Mouse (Mus musculus) MEL (cell line): ENCODE data around the gene Cyfip2. TPM values are rescaled to one million over a fixed set of nuclear protein-coding genes. Genes with fewer than 3 reads are reported as not detected.

Experiments
- DNase-seq: peaks from one replicate; pipeline ENCODE4 v3.0.0; 2011; ENCODE audit warnings: low read depth, low spot score
- H3K27ac ChIP-seq: 2 replicates; pipeline ENCODE4 v1.5.1; 2012; ENCODE audit warnings: low read depth, mild to moderate bottlenecking, control low read depth, low read length, moderate library complexity; ENCODE audit not compliant: control insufficient read depth
- H3K27me3 ChIP-seq, 2 experiments: fragments of 150-350 bp in 1 of 2; sonication (generic) in 1 of 2; 2 replicates each; pipeline ENCODE4 v1.6.1; 2012; ENCODE audit warnings: low read length in 2 of 2, mild to moderate bottlenecking in 2 of 2, improper control_type of control experiment in 1 of 2, moderate library complexity in 1 of 2; ENCODE audit not compliant: insufficient read depth in 2 of 2, control insufficient read depth in 1 of 2
- H3K36me3 ChIP-seq, 2 experiments: 2 replicates each; pipeline ENCODE4 v1.6.1; 2012 to 2014; ENCODE audit warnings: low read length in 2 of 2, improper control_type of control experiment in 1 of 2, inconsistent platforms in 1 of 2, mild to moderate bottlenecking in 1 of 2; ENCODE audit not compliant: insufficient read depth in 2 of 2, control insufficient read depth in 1 of 2
- H3K4me1 ChIP-seq, 2 experiments: fragments of 150-350 bp in 1 of 2; sonication (generic) in 1 of 2; 2 replicates each; pipeline ENCODE4 v1.6.1; 2012; ENCODE audit warnings: low read length in 2 of 2, improper control_type of control experiment in 1 of 2, mild to moderate bottlenecking in 1 of 2; ENCODE audit not compliant: insufficient read depth in 2 of 2, control insufficient read depth in 1 of 2
- H3K4me3 ChIP-seq, 2 experiments: fragments of 150-350 bp in 1 of 2; sonication (generic) in 1 of 2; 2 replicates each; pipeline ENCODE4 v1.5.1; 2012; ENCODE audit warnings: low read depth in 2 of 2, low read length in 2 of 2, mild to moderate bottlenecking in 2 of 2, moderate library complexity in 2 of 2, control low read depth in 1 of 2, improper control_type of control experiment in 1 of 2; ENCODE audit not compliant: control insufficient read depth in 1 of 2, insufficient read depth in 1 of 2
- H3K79me2 ChIP-seq: 2 replicates; pipeline ENCODE4 v1.6.1; 2012; ENCODE audit warnings: mild to moderate bottlenecking, low read length, moderate library complexity; ENCODE audit not compliant: control insufficient read depth, poor library complexity, insufficient read depth
- H3K9ac ChIP-seq: 2 replicates; pipeline ENCODE4 v1.6.1; 2012; ENCODE audit warnings: low read depth, mild to moderate bottlenecking, control low read depth, low read length, moderate library complexity; ENCODE audit not compliant: control insufficient read depth, poor library complexity, severe bottlenecking
- H3K9me3 ChIP-seq: fragments of 150-350 bp; sonication (generic); replicated peaks from 2 replicates; pipeline ENCODE4 v1.6.1; 2012; ENCODE audit warnings: mild to moderate bottlenecking, low read length, improper control_type of control experiment, moderate library complexity; ENCODE audit not compliant: insufficient read depth
- BHLHE40 ChIP-seq: IDR thresholded peaks from 2 replicates; pipeline ENCODE4 v1.6.1; 2012; ENCODE audit warnings: low read depth, mild to moderate bottlenecking, inconsistent platforms, low read length, improper control_type of control experiment, borderline replicate concordance
- CHD1 ChIP-seq: IDR thresholded peaks from 2 replicates; pipeline ENCODE4 v1.6.1; 2012; ENCODE audit warnings: low read depth, mild to moderate bottlenecking, inconsistent platforms, low read length, improper control_type of control experiment
- CHD2 ChIP-seq: IDR thresholded peaks from 2 replicates; pipeline ENCODE4 v1.6.1; 2011; ENCODE audit warnings: low read length, improper control_type of control experiment
- CTCF ChIP-seq, 3 experiments: IDR thresholded peaks in 2 of 3; conservative IDR thresholded peaks in 1 of 3; 2 replicates each; pipeline ENCODE4 v1.5.1; 2011 to 2012; ENCODE audit warnings: low read length in 3 of 3, low read depth in 2 of 3, mild to moderate bottlenecking in 2 of 3, improper control_type of control experiment in 1 of 3, inconsistent platforms in 1 of 3, mixed read lengths in 1 of 3, moderate library complexity in 1 of 3; ENCODE audit not compliant: control insufficient read depth in 1 of 3, insufficient read depth in 1 of 3, poor library complexity in 1 of 3, severe bottlenecking in 1 of 3
- MEF2A ChIP-seq: IDR thresholded peaks from 2 replicates; pipeline ENCODE4 v1.6.1; 2014; ENCODE audit warnings: low read depth, mild to moderate bottlenecking, inconsistent platforms, low read length, improper control_type of control experiment; ENCODE audit not compliant: poor library complexity, insufficient replicate concordance, severe bottlenecking; ENCODE audit errors: extremely low read depth
- MYB ChIP-seq: IDR thresholded peaks from 2 replicates; pipeline ENCODE4 v1.6.1; 2011; ENCODE audit warnings: mild to moderate bottlenecking, low read depth, low read length, improper control_type of control experiment
- POLR2A ChIP-seq, 2 experiments: IDR thresholded peaks; 2 replicates each; pipeline ENCODE4 v1.6.1; 2011 to 2012; ENCODE audit warnings: low read length in 2 of 2, mild to moderate bottlenecking in 2 of 2, control low read depth in 1 of 2, improper control_type of control experiment in 1 of 2, low read depth in 1 of 2, moderate library complexity in 1 of 2; ENCODE audit not compliant: control insufficient read depth in 1 of 2, insufficient read depth in 1 of 2, poor library complexity in 1 of 2
- POLR2AphosphoS2 ChIP-seq: IDR thresholded peaks from 2 replicates; pipeline ENCODE4 v1.6.1; 2011; ENCODE audit warnings: low read length, improper control_type of control experiment
- RAD21 ChIP-seq: IDR thresholded peaks from 2 replicates; pipeline ENCODE4 v1.6.1; 2011; ENCODE audit warnings: mild to moderate bottlenecking, low read depth, low read length, improper control_type of control experiment
- RCOR1 ChIP-seq: IDR thresholded peaks from 2 replicates; pipeline ENCODE4 v1.6.1; 2012; ENCODE audit warnings: low read depth, mild to moderate bottlenecking, inconsistent platforms, low read length, improper control_type of control experiment
- SMC3 ChIP-seq: IDR thresholded peaks from 2 replicates; pipeline ENCODE4 v1.6.1; 2011; ENCODE audit warnings: low read depth, low read length, improper control_type of control experiment
- TAL1 ChIP-seq: IDR thresholded peaks from 2 replicates; pipeline ENCODE4 v1.6.1; 2012; ENCODE audit warnings: mild to moderate bottlenecking, inconsistent platforms, low read length, moderate library complexity, mixed read lengths
- TBP ChIP-seq: IDR thresholded peaks from 2 replicates; pipeline ENCODE4 v1.8.0; 2011; ENCODE audit warnings: low read depth, low read length, improper control_type of control experiment
- TCF12 ChIP-seq: IDR thresholded peaks from 2 replicates; pipeline ENCODE4 v1.6.1; 2014; ENCODE audit warnings: low read depth, mild to moderate bottlenecking, inconsistent platforms, low read length, improper control_type of control experiment, moderate library complexity
- USF1 ChIP-seq: IDR thresholded peaks from 2 replicates; pipeline ENCODE4 v1.6.1; 2014; ENCODE audit warnings: low read depth, mild to moderate bottlenecking, inconsistent platforms, low read length, improper control_type of control experiment, moderate library complexity
- USF2 ChIP-seq, 2 experiments: IDR thresholded peaks; 2 replicates each; pipeline ENCODE4 v1.6.1; 2011 to 2012; ENCODE audit warnings: improper control_type of control experiment in 2 of 2, low read length in 2 of 2, borderline replicate concordance in 1 of 2, inconsistent platforms in 1 of 2, low read depth in 1 of 2, mild to moderate bottlenecking in 1 of 2; ENCODE audit not compliant: insufficient read depth in 1 of 2
- ZC3H11A ChIP-seq: IDR thresholded peaks from 2 replicates; pipeline ENCODE4 v1.6.1; 2012; ENCODE audit warnings: low read depth, mild to moderate bottlenecking, inconsistent platforms, low read length, improper control_type of control experiment
- ZKSCAN1 ChIP-seq: IDR thresholded peaks from 2 replicates; pipeline ENCODE4 v1.6.1; 2012; ENCODE audit warnings: low read depth, mild to moderate bottlenecking, inconsistent platforms, low read length, improper control_type of control experiment, moderate library complexity
- ZMIZ1 ChIP-seq: IDR thresholded peaks from 2 replicates; pipeline ENCODE4 v1.6.1; 2012; ENCODE audit warnings: low read depth, mild to moderate bottlenecking, inconsistent platforms, low read length, improper control_type of control experiment, moderate library complexity
- ZNF384 ChIP-seq: IDR thresholded peaks from 2 replicates; pipeline ENCODE4 v1.6.1; 2012; ENCODE audit warnings: low read depth, mild to moderate bottlenecking, inconsistent platforms, low read length, improper control_type of control experiment
- polyA plus RNA-seq, 2 experiments: library from polyadenylated mRNA; stranded (reverse) in 1 of 2; unstranded in 1 of 2; fragments of >175 nt in 1 of 2; fragments of >200 nt in 1 of 2; gene quantifications; 2 replicates each; pipeline versions ENCODE4 v1.2.1 to v1.2.4; 2012; ENCODE audit warnings: low replicate concordance in 2 of 2, low read depth in 1 of 2; ENCODE audit not compliant: insufficient read length in 2 of 2, insufficient read depth in 1 of 2, missing spikeins in 1 of 2
- total RNA-seq: library from RNA; depleted of rRNA; stranded (reverse); fragments of 300-350 nt; gene quantifications from 2 replicates; pipeline ENCODE4 v1.2.3, GENCODE M21; 2012

The Cyfip2 gene
- total and polyA plus RNA-seq, 3 experiments = 9.9 to 31.8 (median 18.9) TPM

GRCm38 (mm10) chr11:46275302-46275701 is 37.4 kb downstream of the Cyfip2 start:
- Histone ChIP-seq H3K79me2 (no peaks in the 10 kb centered on the region), H3K36me3 (peaks cover 0 to 4% of the 10 kb centered on the region in 2 experiments; a peak in 2 of 4 replicates), H3K4me3 (no peak overlapping the region), H3K27me3 (no peaks in the 10 kb centered on the region)
- DNase-seq = peak; percentile 88
- TF ChIP-seq CTCF (IDR thresholded peaks at IDR 0.05 in 2 of 3, conservative IDR thresholded peaks at IDR 0.05 in 1 of 3; ENCODE audit: control insufficient read depth in 1 of 3, insufficient read depth in 1 of 3, low read depth in 2 of 3, low read length in 3 of 3, poor library complexity in 1 of 3, severe bottlenecking in 1 of 3) (peak; percentile 58 to 96 (median 87)), ZC3H11A (peak; percentile 38), RAD21 (peak; percentile 48), SMC3 (peak; percentile 69), POLR2AphosphoS2 (no peak)
- TF ChIP-seq, all 39 proteins: peak for 4
- Histone ChIP-seq H3K9ac (no peak overlapping the region), H3K4me1 (no peaks in the 10 kb centered on the region), H3K27ac (no peak overlapping the region), H3K9me3 (no peaks in the 10 kb centered on the region)

GRCm38 (mm10) chr11:46273969-46274368 is 38.7 kb downstream of the Cyfip2 start:
- peak; percentile 5; the same call in 1 of the 2 replicates for TF ChIP-seq RAD21
- TF ChIP-seq TBP = no peak
- peak; percentile 22 to 43 (median 28); a peak in 4 of 6 replicates for TF ChIP-seq CTCF (IDR thresholded peaks at IDR 0.05 in 2 of 3, conservative IDR thresholded peaks at IDR 0.05 in 1 of 3; ENCODE audit: control insufficient read depth in 1 of 3, insufficient read depth in 1 of 3, low read depth in 2 of 3, low read length in 3 of 3, poor library complexity in 1 of 3, severe bottlenecking in 1 of 3)
- H3K9me3 ChIP-seq = no peaks in the 10 kb centered on the region
- H3K9ac ChIP-seq = no peak overlapping the region
- no peaks in the 10 kb centered on the region for H3K4me1 ChIP-seq
- no peaks in the 10 kb centered on the region for H3K79me2 ChIP-seq
- H3K27me3 ChIP-seq = no peaks in the 10 kb centered on the region
- H3K36me3 ChIP-seq = peaks cover 0 to 4% of the 10 kb centered on the region in 2 experiments; a peak in 2 of 4 replicates
- peak; percentile 36 for DNase-seq
- H3K4me3 ChIP-seq = no peak overlapping the region
- H3K27ac ChIP-seq = no peak overlapping the region

- H3K4me3 ChIP-seq = no peak overlapping the region
- no peaks in the 10 kb centered on the region for H3K27me3 ChIP-seq
- no peak overlapping the region for H3K27ac ChIP-seq
- DNase-seq = no peak
- H3K4me1 ChIP-seq = no peaks in the 10 kb centered on the region
- no peaks in the 10 kb centered on the region for H3K79me2 ChIP-seq
- no peak for TF ChIP-seq MEF2A
- no peak for TF ChIP-seq RCOR1
- no peak for TF ChIP-seq SMC3
- TF ChIP-seq MYB = no peak
- no peak for TF ChIP-seq RAD21
- TF ChIP-seq TBP = no peak
- no peak for TF ChIP-seq USF2 (IDR thresholded peaks at IDR 0.05; ENCODE audit: borderline replicate concordance in 1 of 2, insufficient read depth in 1 of 2, low read depth in 1 of 2, low read length in 2 of 2)
- TF ChIP-seq BHLHE40 = no peak
- no peak for TF ChIP-seq TAL1
- no peak for TF ChIP-seq CHD1
- TF ChIP-seq TCF12 = no peak
- no peak for TF ChIP-seq CTCF (IDR thresholded peaks at IDR 0.05 in 2 of 3, conservative IDR thresholded peaks at IDR 0.05 in 1 of 3; ENCODE audit: control insufficient read depth in 1 of 3, insufficient read depth in 1 of 3, low read depth in 2 of 3, low read length in 3 of 3, poor library complexity in 1 of 3, severe bottlenecking in 1 of 3)
- no peak for TF ChIP-seq POLR2AphosphoS2
- no peak for TF ChIP-seq USF1
- TF ChIP-seq ZNF384 = no peak
- TF ChIP-seq CHD2 = no peak
- no peak for TF ChIP-seq ZMIZ1
- TF ChIP-seq ZKSCAN1 = no peak
- TF ChIP-seq POLR2A (IDR thresholded peaks at IDR 0.05; ENCODE audit: control insufficient read depth in 1 of 2, insufficient read depth in 1 of 2, low read depth in 1 of 2, low read length in 2 of 2, poor library complexity in 1 of 2) = no peak
- peaks cover 0 to 4% of the 10 kb centered on the region in 2 experiments; a peak in 2 of 4 replicates for H3K36me3 ChIP-seq
- H3K9me3 ChIP-seq = no peaks in the 10 kb centered on the region
- no peak overlapping the region for H3K9ac ChIP-seq
Measured at GRCm38 (mm10) chr11:46272058-46272681, 40.5 kb downstream of the Cyfip2 start.
